Mouse (Mus musculus): ENCODE data around the gene Thsd4. TPM values are rescaled to one million over a fixed set of nuclear protein-coding genes. Genes with fewer than 3 reads are reported as not detected.
A peak's percentile ranks its signal among the peaks of the same experiment; 100 is the strongest.

Thsd4 gene
- polyA plus RNA-seq, 1 experiment: 5.9 TPM

DNA sequence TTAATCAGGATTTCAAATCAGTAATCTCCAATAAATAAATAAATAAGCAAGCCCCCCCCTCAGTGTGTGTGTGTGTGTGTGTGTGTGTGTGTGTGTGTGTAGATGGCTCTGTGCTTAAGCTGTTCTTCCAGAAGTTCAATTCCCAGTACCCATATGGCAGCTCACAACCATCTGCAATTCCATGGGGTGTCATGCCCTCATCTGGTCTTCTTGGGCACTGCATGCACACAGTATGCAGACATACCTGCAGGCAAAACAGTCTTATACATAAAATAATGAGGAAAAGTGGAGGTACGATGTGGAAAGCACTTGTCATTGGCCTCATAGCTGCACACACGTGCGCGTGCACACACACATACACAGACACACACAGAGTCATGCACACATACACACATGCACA, 29.4 kb upstream of the Thsd4 start:
- TF ChIP-seq CTCF (conservative IDR thresholded peaks at IDR 0.05; ENCODE audit: insufficient read depth, insufficient read length, low read depth, low read length): peak; percentile 42
- no peak for TF ChIP-seq POLR2A (IDR thresholded peaks at IDR 0.05; ENCODE audit: low read depth, low read length)
- DNase-seq: no peak
- 92% methylated on average over 4 of the region's 4 CpGs for WGBS
- H3K4me3 ChIP-seq (ENCODE audit: insufficient read depth, low read depth, low read length): no peak overlapping the region
- H3K27me3 ChIP-seq (replicated peaks; ENCODE audit: control insufficient read depth, insufficient read depth, low read length): no peaks in the 10 kb centered on the region
- no peak overlapping the region for H3K27ac ChIP-seq (ENCODE audit: insufficient read depth, low read depth, low read length)
- H3K36me3 ChIP-seq (ENCODE audit: control insufficient read depth, insufficient read depth, low read length): no peaks in the 10 kb centered on the region
- no peaks in the 10 kb centered on the region for H3K4me1 ChIP-seq (ENCODE audit: control insufficient read depth, insufficient read depth, low read length)

DNA sequence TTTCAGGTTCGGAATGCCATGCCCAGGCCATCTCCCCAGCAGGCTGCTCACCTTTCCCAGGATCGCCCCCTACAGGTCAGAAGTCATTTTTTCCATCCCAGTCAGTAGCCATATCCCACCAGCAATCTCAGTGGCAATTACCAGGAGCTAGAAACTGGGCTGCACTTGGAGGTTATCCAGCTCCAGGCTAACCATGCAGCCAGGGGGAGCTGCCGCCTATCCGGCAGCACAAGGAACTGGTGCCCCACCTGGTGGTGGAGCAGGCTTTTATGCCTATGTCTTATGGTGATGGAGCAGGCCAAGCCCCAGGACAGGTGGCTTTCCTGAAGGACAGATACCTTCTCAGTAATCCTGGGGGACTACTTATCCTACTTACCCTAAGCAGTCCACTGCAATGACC, 26.3 kb upstream of the Thsd4 start:
- DNase-seq: peak; percentile 58

DNA sequence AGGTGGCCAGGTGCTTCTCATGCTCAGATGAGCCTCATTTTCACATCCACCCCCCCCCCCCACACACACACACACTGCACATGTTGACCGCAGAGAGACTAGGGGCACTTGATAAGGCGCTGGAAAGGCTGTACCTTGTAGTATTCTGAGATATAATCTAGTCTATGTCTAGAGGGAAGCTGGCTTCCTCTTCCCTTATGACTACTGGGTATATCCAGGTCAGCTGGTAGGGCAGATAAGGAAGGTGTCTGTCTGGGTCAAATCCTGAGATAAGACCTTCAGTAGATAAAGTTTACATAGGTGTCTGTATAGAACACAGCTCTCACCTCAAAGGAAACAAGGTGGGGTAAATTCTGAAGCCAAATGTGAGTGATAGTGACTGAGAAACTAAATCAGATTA, 24.3 kb upstream of the Thsd4 start:
- no peak for TF ChIP-seq CTCF (conservative IDR thresholded peaks at IDR 0.05; ENCODE audit: insufficient read depth, insufficient read length, low read depth, low read length)
- TF ChIP-seq POLR2A (IDR thresholded peaks at IDR 0.05; ENCODE audit: low read depth, low read length): no peak
- Histone ChIP-seq H3K4me3 (ENCODE audit: insufficient read depth, low read depth, low read length) (no peak overlapping the region), H3K36me3 (ENCODE audit: control insufficient read depth, insufficient read depth, low read length) (no peaks in the 10 kb centered on the region), H3K4me1 (ENCODE audit: control insufficient read depth, insufficient read depth, low read length) (no peaks in the 10 kb centered on the region), H3K27me3 (replicated peaks; ENCODE audit: control insufficient read depth, insufficient read depth, low read length) (no peaks in the 10 kb centered on the region), H3K27ac (ENCODE audit: insufficient read depth, low read depth, low read length) (no peak overlapping the region)
- 76% methylated on average over 2 of the region's 2 CpGs for WGBS
- no peak for DNase-seq

More for the DNA sequence above, 26.3 kb upstream of the Thsd4 start:
- Histone ChIP-seq H3K4me1 (ENCODE audit: control insufficient read depth, insufficient read depth, low read length) (no peaks in the 10 kb centered on the region), H3K4me3 (ENCODE audit: insufficient read depth, low read depth, low read length) (no peak overlapping the region), H3K27me3 (replicated peaks; ENCODE audit: control insufficient read depth, insufficient read depth, low read length) (no peaks in the 10 kb centered on the region), H3K36me3 (ENCODE audit: control insufficient read depth, insufficient read depth, low read length) (no peaks in the 10 kb centered on the region), H3K27ac (ENCODE audit: insufficient read depth, low read depth, low read length) (no peak overlapping the region)
- 28% methylated on average over 4 of the region's 4 CpGs for WGBS
- TF ChIP-seq POLR2A (IDR thresholded peaks at IDR 0.05; ENCODE audit: low read depth, low read length): no peak
- peak; percentile 55 for TF ChIP-seq CTCF (conservative IDR thresholded peaks at IDR 0.05; ENCODE audit: insufficient read depth, insufficient read length, low read depth, low read length)

DNA sequence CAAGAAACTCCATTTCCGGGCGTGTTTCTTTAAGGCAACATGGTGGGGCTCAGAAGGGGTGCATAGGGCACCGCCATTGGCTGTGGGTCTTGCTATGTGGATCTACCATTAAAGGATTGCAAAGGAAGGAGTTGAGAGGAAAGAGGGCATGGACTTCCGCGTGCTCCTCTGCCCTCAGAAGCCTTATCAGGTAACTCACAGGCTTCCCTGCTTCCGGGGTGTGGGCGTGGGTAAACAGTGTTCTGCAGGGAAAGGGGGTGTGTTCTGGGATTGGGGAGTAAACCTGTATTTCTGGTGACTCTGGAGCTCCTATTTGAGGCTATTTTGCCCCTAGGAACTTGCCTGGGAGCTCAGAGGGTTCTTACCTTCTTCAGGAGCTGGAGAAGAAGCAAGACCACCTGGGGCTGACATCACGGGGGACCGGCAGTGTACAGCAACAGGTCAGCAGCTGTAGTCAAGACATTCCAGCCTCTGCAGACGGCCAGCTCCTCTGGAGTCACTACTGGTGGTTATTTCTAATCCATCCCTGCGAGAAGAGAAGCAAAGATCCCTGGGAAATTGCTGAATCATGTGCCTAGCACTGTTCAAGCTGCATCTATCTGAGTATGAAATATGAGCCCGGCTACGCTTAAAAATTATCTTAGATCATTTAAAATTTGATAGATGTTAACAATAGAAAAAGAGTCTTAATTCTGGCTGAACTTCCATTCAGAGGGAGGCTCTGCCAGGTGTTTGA, 23.7 kb upstream of the Thsd4 start:
- Histone ChIP-seq H3K27ac (ENCODE audit: insufficient read depth, low read depth, low read length) (no peak overlapping the region), H3K4me3 (ENCODE audit: insufficient read depth, low read depth, low read length) (no peak overlapping the region), H3K4me1 (ENCODE audit: control insufficient read depth, insufficient read depth, low read length) (no peaks in the 10 kb centered on the region), H3K27me3 (replicated peaks; ENCODE audit: control insufficient read depth, insufficient read depth, low read length) (no peaks in the 10 kb centered on the region), H3K36me3 (ENCODE audit: control insufficient read depth, insufficient read depth, low read length) (no peaks in the 10 kb centered on the region)
- no peak for DNase-seq
- TF ChIP-seq CTCF (conservative IDR thresholded peaks at IDR 0.05; ENCODE audit: insufficient read depth, insufficient read length, low read depth, low read length) (no peak), POLR2A (IDR thresholded peaks at IDR 0.05; ENCODE audit: low read depth, low read length) (no peak)
- WGBS: 72% methylated on average over 13 of the region's 13 CpGs

DNA sequence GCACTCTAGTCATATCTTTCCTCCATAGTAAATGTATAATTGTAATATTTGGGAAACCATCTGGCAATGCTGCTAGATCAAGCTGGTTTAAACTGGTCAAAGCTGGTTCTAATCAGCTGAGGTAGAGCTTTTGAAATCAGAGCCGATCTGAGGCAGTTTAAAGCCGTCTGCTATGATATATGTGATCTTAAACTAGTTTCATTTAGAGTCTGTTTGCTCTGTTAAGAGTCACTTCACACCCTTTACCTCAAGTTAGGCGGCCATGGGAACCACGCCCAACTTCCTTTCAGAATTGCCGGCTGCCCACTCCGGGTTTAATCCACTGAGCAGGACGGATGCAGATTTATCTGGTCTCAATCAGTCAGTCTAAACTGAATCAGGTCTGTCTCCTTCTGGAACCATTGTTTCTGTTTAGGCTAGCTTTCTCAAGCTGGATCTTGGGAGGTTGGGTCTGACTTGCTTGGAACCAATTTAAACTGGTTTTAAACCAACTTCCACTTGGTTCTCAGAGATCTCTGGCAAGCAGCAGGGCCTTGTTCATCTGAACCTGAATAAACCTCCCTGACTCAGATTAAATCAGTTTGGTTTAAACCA, 21.7 kb upstream of the Thsd4 start:
- no peak overlapping the region for H3K4me3 ChIP-seq (ENCODE audit: insufficient read depth, low read depth, low read length)
- no peak for DNase-seq
- H3K36me3 ChIP-seq (ENCODE audit: control insufficient read depth, insufficient read depth, low read length): no peaks in the 10 kb centered on the region
- H3K27me3 ChIP-seq (replicated peaks; ENCODE audit: control insufficient read depth, insufficient read depth, low read length): no peaks in the 10 kb centered on the region
- TF ChIP-seq POLR2A (IDR thresholded peaks at IDR 0.05; ENCODE audit: low read depth, low read length) (no peak), CTCF (conservative IDR thresholded peaks at IDR 0.05; ENCODE audit: insufficient read depth, insufficient read length, low read depth, low read length) (no peak)
- no peaks in the 10 kb centered on the region for H3K4me1 ChIP-seq (ENCODE audit: control insufficient read depth, insufficient read depth, low read length)
- 57% methylated on average over 7 of the region's 7 CpGs for WGBS
- no peak overlapping the region for H3K27ac ChIP-seq (ENCODE audit: insufficient read depth, low read depth, low read length)

DNA sequence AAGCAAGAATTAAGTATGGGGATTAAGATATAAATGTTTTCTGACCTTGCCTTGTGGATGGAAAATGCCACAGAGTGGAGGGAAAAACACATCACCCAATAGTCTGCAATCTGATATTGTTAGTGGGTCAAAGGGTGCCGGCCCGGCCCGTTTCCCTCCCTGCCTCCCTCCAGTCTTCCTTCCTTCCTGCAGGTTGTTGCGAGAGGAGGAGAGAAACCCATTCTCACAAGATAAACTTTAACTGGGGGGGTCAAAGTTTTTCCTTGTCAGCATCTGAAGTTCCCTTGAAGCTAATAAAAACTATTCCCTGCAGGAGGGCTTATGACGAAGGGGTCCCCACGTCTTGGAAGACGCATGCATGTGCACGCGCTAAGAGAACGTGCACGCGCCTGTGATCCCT, 8.5 kb upstream of the Thsd4 start:
- WGBS: 32% methylated on average over 12 of the region's 12 CpGs
- Histone ChIP-seq H3K4me1 (ENCODE audit: control insufficient read depth, insufficient read depth, low read length) (peaks cover 8% of the 10 kb centered on the region), H3K36me3 (ENCODE audit: control insufficient read depth, insufficient read depth, low read length) (no peaks in the 10 kb centered on the region), H3K27me3 (replicated peaks; ENCODE audit: control insufficient read depth, insufficient read depth, low read length) (no peaks in the 10 kb centered on the region), H3K27ac (ENCODE audit: insufficient read depth, low read depth, low read length) (no peak overlapping the region), H3K4me3 (ENCODE audit: insufficient read depth, low read depth, low read length) (no peak overlapping the region)
- peak; percentile 28 for DNase-seq
- TF ChIP-seq POLR2A (IDR thresholded peaks at IDR 0.05; ENCODE audit: low read depth, low read length): no peak
- TF ChIP-seq CTCF (conservative IDR thresholded peaks at IDR 0.05; ENCODE audit: insufficient read depth, insufficient read length, low read depth, low read length): no peak

DNA sequence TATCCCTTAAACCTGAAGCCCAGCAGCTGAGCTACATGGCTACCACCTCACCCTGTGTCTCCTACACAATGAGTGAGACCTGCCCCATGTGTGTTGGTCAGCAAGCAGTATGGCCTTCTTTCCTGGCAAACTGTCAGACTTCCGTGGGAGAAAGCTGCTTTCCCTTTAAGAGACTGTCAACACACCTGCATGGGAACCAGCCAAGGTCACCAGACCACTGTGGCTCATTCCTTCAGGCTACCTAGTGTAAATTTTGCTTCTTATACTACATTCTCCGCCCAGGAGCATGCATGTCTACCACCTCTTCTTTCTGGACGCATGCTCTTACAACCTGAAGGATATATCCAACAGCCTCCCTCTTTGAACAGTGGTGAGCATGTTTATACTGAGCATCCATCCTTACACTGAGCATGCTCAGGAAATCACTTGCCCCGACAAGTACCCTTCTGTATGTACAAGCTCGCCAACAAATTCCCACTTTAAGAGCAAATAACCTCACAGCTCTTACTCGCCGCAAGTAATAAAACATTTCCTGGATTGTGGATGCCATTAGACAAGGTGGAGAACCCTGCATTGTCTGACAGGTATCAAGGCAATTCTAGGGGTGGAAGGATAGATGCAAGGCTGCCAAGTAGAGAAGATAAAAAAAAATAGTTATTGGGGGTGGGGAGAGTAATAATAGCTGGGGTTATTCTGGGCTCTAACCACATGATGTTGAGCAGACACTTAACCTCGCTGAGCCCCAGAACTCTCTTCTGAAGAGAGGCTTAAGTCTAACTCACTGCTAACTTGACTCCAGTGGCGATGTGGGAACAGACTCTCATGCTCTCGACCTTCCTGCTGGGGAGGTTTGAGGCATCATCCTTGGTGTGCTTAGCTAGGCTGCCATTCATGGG, 7.8 kb upstream of the Thsd4 start:
- H3K36me3 ChIP-seq (ENCODE audit: control insufficient read depth, insufficient read depth, low read length): no peaks in the 10 kb centered on the region
- peaks cover 8% of the 10 kb centered on the region for H3K4me1 ChIP-seq (ENCODE audit: control insufficient read depth, insufficient read depth, low read length)
- no peaks in the 10 kb centered on the region for H3K27me3 ChIP-seq (replicated peaks; ENCODE audit: control insufficient read depth, insufficient read depth, low read length)
- no peak overlapping the region for H3K27ac ChIP-seq (ENCODE audit: insufficient read depth, low read depth, low read length)
- H3K4me3 ChIP-seq (ENCODE audit: insufficient read depth, low read depth, low read length): no peak overlapping the region
- WGBS: 62% methylated on average over 10 of the region's 10 CpGs
- no peak for TF ChIP-seq CTCF (conservative IDR thresholded peaks at IDR 0.05; ENCODE audit: insufficient read depth, insufficient read length, low read depth, low read length)
- TF ChIP-seq POLR2A (IDR thresholded peaks at IDR 0.05; ENCODE audit: low read depth, low read length): no peak
- no peak for DNase-seq
